Mouse (Mus musculus) lung, postnatal 14 days (tissue): ENCODE results near the gene Gimap7.
"Not testable (repeated sequence)": the region's sequence is repeated elsewhere in the genome, so short reads cannot be mapped to it uniquely, and the experiment has no call there.

Experiments used
- DNase-seq: peaks from one replicate; pipeline ENCODE4 v3.0.0; 2021

Gimap7 gene

GRCm38 (mm10) chr6:48718455-48718854, at the start of gene Gimap7, which contains the start of gene Gm28053:
Gimap7 (plus strand) TSS chr6:48718621.
Gm28053 (plus strand) TSS chr6:48718607.
- no peak for DNase-seq

- no peak for DNase-seq
Measured at GRCm38 (mm10) chr6:48669446-48669969, 48.9 kb upstream of the Gimap7 start.

- DNase-seq: no peak
Measured at GRCm38 (mm10) chr6:48674291-48675058, 43.9 kb upstream of the Gimap7 start.

- no peak for DNase-seq
Measured at GRCm38 (mm10) chr6:48675400-48675930, 43.0 kb upstream of the Gimap7 start.

GRCm38 (mm10) chr6:48675931-48676859, 42.2 kb upstream of the Gimap7 start, which contains the start of gene Gimap9:
Gimap9 (plus strand) TSS chr6:48676129.
- peak; percentile 59 for DNase-seq

GRCm38 (mm10) chr6:48676860-48677415, 41.5 kb upstream of the Gimap7 start:
- no peak for DNase-seq

DNA sequence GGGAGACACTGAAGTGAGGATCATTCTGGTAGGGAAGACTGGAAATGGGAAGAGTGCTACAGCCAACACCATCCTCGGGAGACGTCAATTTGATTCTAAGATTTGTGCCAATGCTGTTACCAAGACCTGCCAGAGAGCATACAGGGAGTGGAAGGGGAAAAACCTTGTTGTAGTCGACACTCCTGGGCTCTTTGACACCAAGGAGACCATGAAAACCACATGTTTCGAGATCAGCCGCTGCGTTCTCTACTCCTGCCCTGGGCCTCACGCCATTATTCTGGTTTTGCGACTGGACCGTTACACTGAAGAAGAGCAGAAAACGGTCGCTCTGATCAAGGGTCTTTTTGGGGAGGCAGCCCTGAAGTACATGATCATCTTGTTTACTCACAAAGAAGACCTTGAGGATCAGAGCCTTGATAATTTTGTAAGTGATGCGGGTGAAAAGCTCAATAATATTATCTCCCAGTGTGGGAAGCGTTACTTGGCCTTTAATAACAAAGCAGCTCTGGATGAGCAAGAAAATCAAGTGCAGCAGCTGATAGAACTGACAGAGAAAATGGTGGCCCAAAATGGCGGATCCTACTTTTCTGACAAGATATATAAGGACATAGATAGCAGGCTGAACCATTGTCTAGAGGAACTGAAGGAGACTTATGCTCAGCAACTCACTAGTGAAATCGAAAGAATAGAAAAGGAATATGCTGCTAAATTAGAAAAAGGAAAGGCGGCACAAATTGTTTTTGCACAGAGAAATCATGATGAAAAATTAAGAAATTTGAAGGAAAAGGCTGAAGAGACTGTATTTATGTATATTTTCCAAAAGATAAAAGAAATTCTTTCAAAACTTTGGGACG, 40.7 kb upstream of the Gimap7 start:
- DNase-seq: no peak

DNA sequence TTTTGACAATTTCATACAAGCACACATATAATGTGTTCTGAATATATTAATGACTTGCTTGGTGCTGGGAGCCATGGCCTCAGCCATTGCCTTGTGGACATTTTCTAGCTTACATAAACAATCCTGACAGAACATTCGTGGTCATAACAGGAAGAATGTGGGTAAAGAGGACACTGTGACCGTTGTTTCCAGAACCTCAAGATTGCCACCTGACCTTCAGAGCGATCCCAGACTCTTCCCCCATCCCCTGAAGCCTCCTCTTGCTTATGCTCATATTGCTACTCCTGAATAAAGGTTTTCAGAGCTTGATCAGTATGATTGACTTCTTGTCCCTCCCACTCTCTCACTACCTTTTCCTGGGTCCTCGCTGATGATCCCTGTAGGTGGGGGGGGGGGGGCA, 40.0 kb upstream of the Gimap7 start:
- no peak for DNase-seq

- DNase-seq: no peak
Measured at GRCm38 (mm10) chr6:48679701-48680100, 38.7 kb upstream of the Gimap7 start.

DNA sequence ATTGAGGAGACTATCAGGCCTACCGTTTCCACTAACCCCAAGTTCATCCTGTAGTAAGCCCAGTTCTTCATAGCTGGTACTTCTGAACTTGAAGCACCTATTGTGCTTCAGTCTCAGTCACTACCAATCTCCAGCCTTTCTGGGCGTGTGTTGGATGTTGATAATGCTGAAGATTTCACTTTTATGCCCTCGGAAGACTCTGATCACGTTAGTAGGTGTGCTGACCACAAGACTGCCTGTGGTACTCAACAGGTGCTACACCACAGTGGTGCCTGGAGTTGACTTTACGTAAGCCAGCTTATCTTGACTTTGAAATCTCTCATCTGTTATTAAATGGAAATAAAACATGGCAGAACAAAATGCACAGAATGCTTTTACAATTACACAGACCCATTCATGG, 38.0 kb upstream of the Gimap7 start:
- DNase-seq: no peak

DNA sequence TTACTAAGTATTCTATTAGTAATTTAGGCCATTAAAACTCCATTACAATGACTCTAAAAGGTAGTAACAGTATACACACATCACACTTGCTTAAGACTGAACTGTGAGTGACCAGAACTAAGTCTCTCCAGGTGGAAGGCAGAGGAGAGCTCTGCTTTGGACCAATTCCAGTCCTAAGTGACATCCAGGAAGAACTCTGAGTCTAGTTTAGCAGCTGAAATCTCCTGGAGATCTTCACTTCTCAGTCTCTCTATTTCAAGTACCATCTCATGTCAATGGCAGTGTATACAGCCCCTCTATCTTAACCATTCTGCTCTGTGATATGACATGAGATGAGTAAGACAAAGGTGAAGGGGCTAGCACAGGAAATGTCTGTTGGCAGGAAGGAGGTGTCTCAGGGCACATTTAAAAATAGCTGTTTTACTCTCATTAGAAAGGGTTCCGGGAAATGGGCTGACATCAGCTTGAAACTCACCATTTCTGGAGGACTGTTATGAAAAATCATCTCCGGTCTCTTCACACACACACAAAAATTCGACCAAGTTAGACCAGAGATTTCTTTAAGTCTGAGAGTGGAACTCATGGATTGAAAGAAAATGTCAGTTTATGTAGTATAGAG, 36.8 kb upstream of the Gimap7 start:
- no peak for DNase-seq

DNA sequence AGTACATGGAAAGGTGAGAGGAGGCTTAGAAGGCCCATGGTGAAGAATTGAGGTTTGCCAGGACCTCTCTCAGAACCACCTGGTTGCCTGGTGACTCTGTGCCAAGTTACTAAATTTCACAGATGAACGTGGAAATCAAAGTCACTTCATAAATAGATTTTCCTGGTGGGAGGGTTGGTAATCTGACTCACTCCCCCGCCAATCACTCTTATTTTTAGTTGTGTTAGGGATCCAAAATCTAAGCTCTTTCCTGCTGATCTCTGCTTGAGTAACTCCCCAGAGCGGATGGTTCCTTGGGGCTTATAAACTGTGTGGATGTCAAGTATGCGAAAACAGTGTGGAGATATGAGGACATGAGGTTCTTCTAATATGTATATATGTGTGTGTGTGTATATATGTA, 36.1 kb upstream of the Gimap7 start:
- DNase-seq: no peak

DNA sequence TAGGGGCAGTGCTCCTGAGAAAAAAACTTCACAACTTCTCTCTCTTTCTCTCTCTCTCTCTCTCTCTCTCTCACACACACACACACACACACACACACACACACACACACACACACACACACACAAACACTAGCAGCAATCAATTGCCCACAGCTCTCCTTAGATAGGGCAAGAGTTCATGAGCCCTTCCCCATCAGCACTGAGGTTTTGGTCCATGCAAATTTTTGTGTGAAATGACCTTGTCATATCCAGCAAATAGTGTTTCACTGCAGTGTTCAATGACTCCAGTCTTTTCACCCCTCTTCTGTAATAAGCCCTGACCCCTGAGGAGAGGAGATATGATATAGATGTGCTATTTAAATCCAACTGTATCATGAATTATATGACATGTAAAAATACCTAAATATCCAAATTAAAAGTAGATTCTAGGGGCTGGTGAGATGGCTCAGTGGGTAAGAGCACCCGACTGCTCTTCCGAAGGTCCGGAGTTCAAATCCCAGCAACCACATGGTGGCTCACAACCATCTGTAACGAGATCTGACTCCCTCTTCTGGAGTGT, 35.1 kb upstream of the Gimap7 start:
- not testable (repeated sequence) for DNase-seq

DNA sequence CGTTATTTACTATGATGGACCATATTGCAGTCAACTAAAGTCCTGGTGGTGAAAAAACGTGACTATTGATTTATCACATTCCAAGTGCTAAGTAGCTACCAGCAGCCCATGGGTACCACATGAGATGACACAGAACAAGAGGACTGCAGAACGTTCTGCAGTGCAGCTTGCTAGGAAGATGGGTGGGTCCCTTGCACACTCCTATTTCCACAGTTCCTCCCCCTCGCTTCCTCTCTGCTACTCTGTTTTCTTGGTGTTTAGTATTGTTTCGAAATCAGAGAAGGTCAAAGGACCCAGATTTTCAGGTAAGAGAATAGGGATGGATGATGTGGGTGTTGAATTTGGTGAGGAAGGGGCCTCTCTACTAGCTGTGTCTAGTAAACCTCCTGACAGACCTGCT, 34.1 kb upstream of the Gimap7 start, which contains the start of gene Gimap4:
Gene Gimap4, plus strand, starts transcription at position 231 of the 400 bp plus-strand sequence.
- no peak for DNase-seq

- DNase-seq: no peak
Measured at GRCm38 (mm10) chr6:48684806-48685205, 33.6 kb upstream of the Gimap7 start.

DNA sequence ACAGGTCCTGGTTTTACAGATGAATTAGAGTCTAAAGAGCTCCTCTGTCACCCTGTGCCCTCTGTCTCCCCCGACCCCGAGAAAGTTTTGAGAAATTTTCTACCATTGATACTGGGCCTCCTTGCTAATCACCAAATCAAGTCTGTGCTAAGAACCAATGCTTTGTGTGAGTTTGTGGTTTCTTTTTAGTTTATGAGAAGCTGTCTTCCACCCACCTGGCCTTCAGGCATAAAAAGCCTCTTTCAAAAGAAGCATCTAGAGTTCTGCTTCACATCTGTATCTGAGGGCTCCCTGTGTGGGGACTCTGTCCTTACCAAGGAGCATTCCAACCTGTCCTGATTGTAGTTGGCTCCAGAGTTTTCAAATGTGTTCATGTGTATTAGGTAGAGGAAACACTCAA, 33.2 kb upstream of the Gimap7 start:
- no peak for DNase-seq

DNA sequence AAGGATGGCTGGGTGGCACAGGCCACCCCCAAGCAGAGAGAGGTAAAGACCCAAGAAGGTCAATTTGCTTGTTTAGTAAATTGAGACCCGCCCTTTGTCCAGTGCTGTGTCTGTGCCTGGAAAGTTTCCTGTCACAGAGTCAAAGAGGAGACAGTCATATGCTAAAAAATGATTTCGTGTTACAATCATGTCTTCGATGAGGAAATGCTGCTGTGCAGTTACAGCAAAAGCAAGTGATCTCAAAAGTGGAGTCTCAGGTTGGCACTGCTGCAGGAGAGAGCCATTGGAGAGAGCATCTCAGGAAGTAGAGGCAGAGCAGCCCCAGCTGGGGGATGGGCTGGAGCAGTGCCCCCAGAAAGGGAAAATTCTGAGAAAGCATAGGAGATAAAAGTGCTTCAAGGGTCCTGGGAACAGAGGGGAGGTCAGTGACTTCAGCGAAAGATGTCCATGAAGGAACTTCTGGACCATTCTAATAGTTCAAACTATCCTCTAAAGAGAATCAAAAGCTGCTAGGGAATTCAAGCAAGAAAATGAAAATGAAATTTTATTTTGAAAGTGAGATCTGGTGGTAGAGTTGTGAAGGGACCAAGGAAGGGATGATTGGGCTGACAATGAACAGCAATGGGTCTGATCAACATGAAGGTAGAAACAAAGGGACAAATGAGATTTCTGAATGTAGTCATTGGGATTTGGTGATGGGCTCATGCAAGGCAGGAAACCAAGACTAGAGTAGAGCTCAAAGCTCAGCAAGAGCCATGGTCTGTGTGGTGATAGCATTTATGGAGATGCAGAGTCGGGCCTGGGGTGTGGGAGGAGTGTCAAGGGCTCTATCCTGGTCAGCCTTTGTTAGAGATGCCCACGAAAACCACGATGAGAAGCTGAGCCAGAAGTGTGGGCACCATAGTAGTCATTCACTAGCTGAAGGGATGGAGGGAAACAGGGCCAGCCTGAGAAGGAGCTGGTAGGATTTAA, 32.4 kb upstream of the Gimap7 start:
- no peak for DNase-seq

- no peak for DNase-seq
Measured at GRCm38 (mm10) chr6:48687077-48687476, 31.3 kb upstream of the Gimap7 start.

DNA sequence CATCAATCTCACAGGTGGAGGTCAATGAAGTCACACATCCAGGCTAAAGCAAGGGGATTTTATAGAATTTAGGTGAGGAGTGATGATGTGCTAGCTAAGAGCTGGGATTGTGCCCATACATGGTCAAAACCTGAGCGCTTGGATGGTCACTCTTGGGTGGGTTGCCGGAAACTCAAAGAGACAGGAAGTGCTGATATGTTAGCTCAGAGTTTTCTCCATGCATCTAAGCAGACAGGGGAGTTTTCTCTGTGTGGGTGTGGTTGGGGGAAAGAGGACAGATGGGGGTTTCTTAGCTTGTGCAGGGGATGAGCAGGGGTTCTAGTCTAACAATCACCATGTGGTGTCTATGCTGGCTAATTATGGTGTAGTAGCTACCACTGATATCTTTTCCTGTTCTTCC, 29.1 kb upstream of the Gimap7 start:
- no peak for DNase-seq

DNA sequence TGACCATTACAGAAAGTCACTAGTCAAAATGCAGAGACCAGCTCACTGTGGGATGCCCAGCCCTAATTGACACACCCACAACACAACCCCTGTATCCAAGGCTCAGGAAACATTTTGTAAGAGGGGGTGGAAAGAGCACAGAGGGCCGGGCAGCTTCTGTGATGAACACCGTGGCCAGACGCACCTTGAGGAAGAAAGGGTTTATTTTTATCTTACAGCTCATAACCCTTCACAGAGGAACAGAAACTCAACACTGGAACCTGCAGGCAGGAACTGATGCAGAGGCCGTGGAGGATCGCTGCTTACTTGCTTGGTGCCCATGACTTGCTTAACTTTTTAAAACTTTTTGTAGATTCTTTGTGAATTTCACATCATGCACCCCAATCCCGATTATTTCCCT, 25.5 kb upstream of the Gimap7 start:
- DNase-seq: no peak
